Mouse (Mus musculus): ENCODE measurements at regions not wholly inside any gene's neighbourhood (a gene's known extent, or its start where the extent isn't known, plus 50 kb on each side); places are given as distances from the start of the nearest gene placed in this dataset.

- no peak for DNase-seq (ENCODE audit: inconsistent age in 2 of 2, low spot score in 1 of 2)
These were observed 243.5 kb downstream of the Sox4 start for GRCm38 (mm10) chr13:28709966-28710365.

GRCm38 (mm10) chr13:28701309-28701708 lies 252.2 kb downstream of the Sox4 start:
- no peak for DNase-seq (ENCODE audit: inconsistent age in 2 of 2, low spot score in 1 of 2)

- DNase-seq (ENCODE audit: inconsistent age in 2 of 2, low spot score in 1 of 2) = no peak
These were observed 253.4 kb downstream of the Sox4 start for GRCm38 (mm10) chr13:28700081-28700480.

GRCm38 (mm10) chr13:28699490-28700032 lies 254.0 kb downstream of the Sox4 start:
- DNase-seq (ENCODE audit: inconsistent age in 2 of 2, low spot score in 1 of 2) = no peak

GRCm38 (mm10) chr13:28697796-28698678 lies 255.5 kb downstream of the Sox4 start:
- no peak for DNase-seq (ENCODE audit: inconsistent age in 2 of 2, low spot score in 1 of 2)

- no peak for DNase-seq (ENCODE audit: inconsistent age in 2 of 2, low spot score in 1 of 2)
These were observed 260.4 kb downstream of the Sox4 start for GRCm38 (mm10) chr13:28693078-28693477.

- DNase-seq (ENCODE audit: inconsistent age in 2 of 2, low spot score in 1 of 2) = no peak
These were observed 260.9 kb downstream of the Sox4 start for GRCm38 (mm10) chr13:28692587-28692986.

GRCm38 (mm10) chr13:28690511-28691160 lies 262.9 kb downstream of the Sox4 start:
- no peak for DNase-seq (ENCODE audit: inconsistent age in 2 of 2, low spot score in 1 of 2)

GRCm38 (mm10) chr13:28687838-28688237 lies 265.7 kb downstream of the Sox4 start:
- no peak for DNase-seq (ENCODE audit: inconsistent age in 2 of 2, low spot score in 1 of 2)

GRCm38 (mm10) chr13:28684311-28684710 lies 269.2 kb downstream of the Sox4 start:
- DNase-seq (ENCODE audit: inconsistent age in 2 of 2, low spot score in 1 of 2) = no peak

GRCm38 (mm10) chr13:28680266-28680665 lies 273.2 kb downstream of the Sox4 start:
- DNase-seq (ENCODE audit: inconsistent age in 2 of 2, low spot score in 1 of 2) = no peak

- no peak for DNase-seq (ENCODE audit: inconsistent age in 2 of 2, low spot score in 1 of 2)
These were observed 279.9 kb downstream of the Sox4 start for GRCm38 (mm10) chr13:28673622-28674021.

- DNase-seq (ENCODE audit: inconsistent age in 2 of 2, low spot score in 1 of 2) = no peak
These were observed 282.0 kb downstream of the Sox4 start for GRCm38 (mm10) chr13:28671543-28671942.

- DNase-seq (ENCODE audit: inconsistent age in 2 of 2, low spot score in 1 of 2) = no peak
These were observed 283.5 kb downstream of the Sox4 start for GRCm38 (mm10) chr13:28669832-28670585.

GRCm38 (mm10) chr13:28666832-28667231 lies 286.7 kb downstream of the Sox4 start:
- no peak for DNase-seq (ENCODE audit: inconsistent age in 2 of 2, low spot score in 1 of 2)

GRCm38 (mm10) chr13:28665150-28665549 lies 288.4 kb downstream of the Sox4 start:
- DNase-seq (ENCODE audit: inconsistent age in 2 of 2, low spot score in 1 of 2) = no peak

- no peak for DNase-seq (ENCODE audit: inconsistent age in 2 of 2, low spot score in 1 of 2)
These were observed 288.8 kb downstream of the Sox4 start for GRCm38 (mm10) chr13:28664698-28665097.

- DNase-seq (ENCODE audit: inconsistent age in 2 of 2, low spot score in 1 of 2) = no peak
These were observed 289.4 kb downstream of the Sox4 start for GRCm38 (mm10) chr13:28663950-28664681.

- peak; percentile 68 to 70 for DNase-seq (ENCODE audit: inconsistent age in 2 of 2, low spot score in 1 of 2)
These were observed 290.1 kb downstream of the Sox4 start for GRCm38 (mm10) chr13:28663459-28663858.

GRCm38 (mm10) chr13:28662316-28662752 lies 291.2 kb downstream of the Sox4 start:
- no peak for DNase-seq (ENCODE audit: inconsistent age in 2 of 2, low spot score in 1 of 2)

GRCm38 (mm10) chr13:28660151-28660550 lies 293.4 kb downstream of the Sox4 start:
- no peak for DNase-seq (ENCODE audit: inconsistent age in 2 of 2, low spot score in 1 of 2)
